Mouse (Mus musculus): ENCODE data around the gene Rbfox3.
A peak's percentile ranks its signal among the peaks of the same experiment; 100 is the strongest.

Gene Rbfox3

GRCm38 (mm10) chr11:118911307-118912070 lies at the start of gene Rbfox3:
Gene Rbfox3 (minus strand): TSS chr11:118911597.
- no peak for DNase-seq (ENCODE audit: low spot score in 2 of 2)

DNA sequence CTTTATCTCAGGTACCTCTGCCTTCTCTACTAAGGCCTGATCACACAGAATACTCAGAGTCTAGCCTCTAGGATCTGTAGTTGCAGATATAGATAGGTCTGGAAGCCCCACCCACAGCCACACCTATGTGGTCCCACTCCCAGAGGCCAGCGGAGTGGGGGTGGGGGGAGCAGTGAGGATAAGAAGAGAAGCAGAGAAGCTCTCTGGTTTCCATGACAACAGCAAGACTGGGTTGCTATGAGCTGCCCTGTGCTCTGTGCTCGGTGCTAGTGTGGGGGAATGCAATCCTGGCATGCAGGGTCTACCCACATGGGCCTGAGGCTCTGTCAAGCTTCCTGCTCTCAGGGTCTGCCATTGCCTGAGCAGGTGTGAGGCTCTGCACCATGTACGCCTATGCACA lies 49.3 kb upstream of the Rbfox3 start:
- DNase-seq (ENCODE audit: low spot score in 2 of 2) = peak; percentile 17 to 29

DNA sequence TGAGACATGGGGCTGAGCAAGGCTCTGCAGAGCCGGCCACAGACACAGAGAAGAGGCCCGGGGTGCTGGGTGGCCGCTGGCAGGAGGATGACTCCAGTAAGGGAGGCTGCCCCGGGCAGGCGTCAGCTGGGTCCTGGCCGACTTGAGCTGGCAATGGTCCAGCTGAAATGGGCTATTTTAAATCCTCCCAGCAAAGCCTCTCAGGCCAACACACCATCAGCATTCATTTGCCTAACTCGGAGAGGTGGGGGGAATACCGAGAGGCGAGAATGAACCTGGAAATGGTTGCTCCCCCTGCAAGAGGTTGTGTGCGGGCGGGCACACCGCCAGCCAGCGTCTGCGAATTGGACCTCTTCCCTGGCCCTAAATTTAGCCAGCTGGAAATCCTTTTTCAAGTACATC lies 45.7 kb upstream of the Rbfox3 start:
- DNase-seq (ENCODE audit: low spot score in 2 of 2) = peak; percentile 37 to 48

DNA sequence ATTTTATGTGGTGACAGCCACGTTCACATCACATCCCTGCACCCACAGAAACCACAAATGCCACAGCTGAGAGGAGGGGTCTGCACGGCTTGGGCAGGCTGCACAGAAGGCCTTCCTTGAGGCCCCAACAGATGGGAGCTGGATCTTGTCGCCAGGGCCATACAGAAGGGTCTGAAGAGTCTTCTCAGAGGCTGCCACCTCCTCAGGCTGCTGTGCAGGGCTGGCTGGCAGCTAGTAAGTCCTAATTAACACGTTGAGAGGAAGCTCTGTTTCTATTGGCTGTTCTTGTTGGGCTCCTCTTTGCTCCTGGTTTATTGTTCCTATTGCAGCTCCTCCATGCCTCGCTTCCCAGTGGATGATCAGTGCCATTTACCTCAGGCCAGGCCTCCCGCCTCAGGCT lies 43.6 kb upstream of the Rbfox3 start:
- no peak for DNase-seq (ENCODE audit: low spot score in 2 of 2)

GRCm38 (mm10) chr11:118945868-118946267 lies 34.5 kb upstream of the Rbfox3 start:
- no peak for DNase-seq (ENCODE audit: low spot score in 2 of 2)

GRCm38 (mm10) chr11:118941268-118941667 lies 29.9 kb upstream of the Rbfox3 start:
- DNase-seq (ENCODE audit: low spot score in 2 of 2) = no peak

GRCm38 (mm10) chr11:118940539-118940938 lies 29.1 kb upstream of the Rbfox3 start:
- DNase-seq (ENCODE audit: low spot score in 2 of 2) = peak; percentile 38 to 43

DNA sequence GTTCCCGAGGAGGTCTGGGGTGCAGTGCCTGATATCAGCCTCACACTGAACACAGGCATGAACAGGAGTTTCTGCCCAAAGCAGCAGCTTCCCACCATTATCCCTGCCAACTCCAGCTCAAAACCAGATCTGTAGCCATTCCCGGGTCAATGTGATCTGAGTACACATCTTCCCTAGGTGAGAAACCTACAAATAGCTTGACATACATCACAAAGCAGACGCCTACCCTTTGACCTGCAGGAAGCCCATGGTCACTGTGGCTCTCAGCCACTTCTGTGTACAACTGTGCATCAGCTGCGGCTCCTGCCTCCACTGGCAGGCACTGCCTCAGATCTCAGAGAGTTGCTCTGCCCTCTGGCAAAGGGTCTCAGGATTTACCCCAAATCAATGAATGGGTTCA lies 28.3 kb upstream of the Rbfox3 start:
- DNase-seq (ENCODE audit: low spot score in 2 of 2) = no peak

DNA sequence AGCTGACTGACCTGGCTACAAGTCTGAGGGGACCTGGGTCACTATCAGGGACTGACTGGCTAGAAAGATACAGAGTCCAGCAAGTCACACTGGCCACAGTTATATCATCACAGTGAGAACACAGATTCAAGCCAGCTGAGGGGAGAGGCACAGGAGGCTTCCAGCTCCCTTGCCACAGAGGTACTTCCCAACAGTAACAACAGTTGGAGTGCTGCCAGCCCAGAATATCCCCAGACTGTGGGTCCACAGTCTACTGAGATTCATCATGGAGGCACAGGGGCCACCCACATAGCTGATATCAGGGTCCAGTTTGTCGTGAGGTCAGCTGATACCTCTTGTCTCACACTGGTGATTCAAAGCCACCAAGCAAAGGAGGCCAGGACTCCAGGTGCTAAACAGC lies 23.5 kb upstream of the Rbfox3 start:
- DNase-seq (ENCODE audit: low spot score in 2 of 2) = no peak

DNA sequence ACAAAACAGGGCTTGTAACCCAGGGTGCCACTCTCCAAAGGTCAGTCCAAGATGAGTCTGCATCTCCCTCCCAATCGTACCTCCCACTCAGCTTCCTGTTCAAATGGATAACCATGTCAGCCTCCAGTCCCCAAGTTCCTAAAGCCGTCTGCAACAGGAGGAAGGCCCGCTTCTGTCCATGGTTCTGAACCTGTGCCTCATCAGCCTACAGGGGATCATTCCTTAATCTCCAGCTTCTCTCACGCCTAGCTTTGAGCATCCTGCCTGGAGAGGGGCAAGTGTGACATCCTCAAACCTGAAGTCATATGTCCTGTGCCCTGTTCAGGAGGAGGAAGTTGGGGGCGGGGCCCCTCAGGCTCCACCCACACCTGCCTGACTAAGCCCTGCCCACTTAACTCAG lies 15.7 kb upstream of the Rbfox3 start:
- no peak for DNase-seq (ENCODE audit: low spot score in 2 of 2)

- DNase-seq (ENCODE audit: low spot score in 2 of 2) = no peak
Measured at GRCm38 (mm10) chr11:118921852-118922251, 10.5 kb upstream of the Rbfox3 start.

DNA sequence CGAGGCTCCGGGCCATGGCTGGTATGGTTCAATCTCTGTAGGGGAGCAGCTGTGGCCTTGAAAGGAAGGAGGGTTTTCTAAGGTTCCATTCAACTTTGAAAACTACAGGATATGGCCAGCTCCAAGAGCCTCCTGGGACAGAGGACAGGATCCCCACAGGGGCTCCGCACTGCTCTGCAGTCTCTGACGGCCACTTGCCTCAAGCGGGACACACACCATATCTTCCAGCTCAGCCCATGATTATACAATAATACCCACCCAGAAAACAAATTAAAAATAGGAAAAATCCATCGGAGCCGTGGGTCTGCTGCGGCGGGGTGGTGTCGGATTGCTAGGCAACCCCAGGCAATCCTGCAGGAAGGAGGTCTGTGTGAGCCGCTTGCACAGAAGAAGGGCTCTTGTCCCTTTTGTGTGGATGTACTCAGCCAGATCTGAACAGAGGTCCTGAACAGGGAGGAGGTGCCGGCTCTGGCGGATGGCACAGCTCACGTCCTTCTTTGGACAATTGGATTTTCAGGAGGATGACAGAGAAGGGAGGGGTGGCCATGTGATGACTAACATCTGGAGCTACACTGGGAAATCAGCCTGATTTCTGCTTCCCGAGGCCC lies 5.1 kb upstream of the Rbfox3 start:
- no peak for DNase-seq (ENCODE audit: low spot score in 2 of 2)

- no peak for DNase-seq (ENCODE audit: low spot score in 2 of 2)
Measured at GRCm38 (mm10) chr11:118915888-118916287, 4.5 kb upstream of the Rbfox3 start.

GRCm38 (mm10) chr11:118912686-118913085 lies 1.3 kb upstream of the Rbfox3 start:
- DNase-seq (ENCODE audit: low spot score in 2 of 2) = no peak

- DNase-seq (ENCODE audit: low spot score in 2 of 2) = no peak
Measured at GRCm38 (mm10) chr11:118910756-118911155, 641 bp downstream of the Rbfox3 start.

GRCm38 (mm10) chr11:118909814-118910201 lies 1.6 kb downstream of the Rbfox3 start:
- DNase-seq (ENCODE audit: low spot score in 2 of 2) = no peak

DNA sequence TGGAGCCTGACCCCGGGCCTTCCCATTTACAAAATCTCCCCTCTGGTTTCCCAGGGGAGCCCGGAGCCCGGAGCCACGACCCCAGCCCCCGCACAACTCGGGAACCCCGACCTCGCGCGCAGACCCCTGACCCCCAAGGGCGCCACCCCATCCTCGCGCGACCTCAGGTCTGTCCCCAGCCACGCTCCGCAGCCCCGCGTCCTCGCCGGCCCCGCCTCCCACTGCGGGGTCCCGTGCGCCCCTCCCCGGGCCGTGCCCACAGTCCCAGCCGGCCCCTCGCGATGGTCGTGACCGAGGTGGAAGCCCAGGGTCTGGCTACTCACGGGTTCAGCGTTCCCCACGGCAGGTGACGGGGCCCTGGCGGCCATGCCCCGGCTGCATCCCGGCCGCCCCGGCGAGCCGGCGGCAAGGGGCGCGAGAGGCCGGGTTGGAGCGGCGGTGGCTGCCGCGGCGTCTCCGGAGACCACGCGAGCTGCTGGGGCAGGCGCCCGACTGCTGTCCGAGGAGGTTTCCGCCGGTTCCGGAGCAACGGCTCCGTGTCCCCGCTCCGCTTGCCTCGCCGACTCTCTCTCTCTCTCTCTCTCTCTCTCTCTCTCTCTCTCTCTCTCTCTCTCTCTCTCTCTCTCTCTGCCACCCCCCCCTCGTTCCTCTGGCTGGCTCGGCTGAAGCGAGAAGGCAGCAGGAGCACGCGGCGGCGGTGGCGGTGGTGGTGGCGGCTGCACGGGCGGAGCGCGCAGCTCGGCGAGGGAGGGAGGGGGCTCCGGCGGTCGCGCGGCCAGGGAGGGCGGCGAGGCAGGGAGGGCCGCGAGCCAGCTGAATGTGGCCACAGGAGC lies 2.2 kb downstream of the Rbfox3 start:
- peak in 1 of 2 experiments; percentile 44 for DNase-seq (ENCODE audit: low spot score in 2 of 2)

GRCm38 (mm10) chr11:118908431-118908980 lies 2.9 kb downstream of the Rbfox3 start:
- DNase-seq (ENCODE audit: low spot score in 2 of 2) = no peak

- DNase-seq (ENCODE audit: low spot score in 2 of 2) = no peak
Measured at GRCm38 (mm10) chr11:118907471-118908401, 3.7 kb downstream of the Rbfox3 start.

DNA sequence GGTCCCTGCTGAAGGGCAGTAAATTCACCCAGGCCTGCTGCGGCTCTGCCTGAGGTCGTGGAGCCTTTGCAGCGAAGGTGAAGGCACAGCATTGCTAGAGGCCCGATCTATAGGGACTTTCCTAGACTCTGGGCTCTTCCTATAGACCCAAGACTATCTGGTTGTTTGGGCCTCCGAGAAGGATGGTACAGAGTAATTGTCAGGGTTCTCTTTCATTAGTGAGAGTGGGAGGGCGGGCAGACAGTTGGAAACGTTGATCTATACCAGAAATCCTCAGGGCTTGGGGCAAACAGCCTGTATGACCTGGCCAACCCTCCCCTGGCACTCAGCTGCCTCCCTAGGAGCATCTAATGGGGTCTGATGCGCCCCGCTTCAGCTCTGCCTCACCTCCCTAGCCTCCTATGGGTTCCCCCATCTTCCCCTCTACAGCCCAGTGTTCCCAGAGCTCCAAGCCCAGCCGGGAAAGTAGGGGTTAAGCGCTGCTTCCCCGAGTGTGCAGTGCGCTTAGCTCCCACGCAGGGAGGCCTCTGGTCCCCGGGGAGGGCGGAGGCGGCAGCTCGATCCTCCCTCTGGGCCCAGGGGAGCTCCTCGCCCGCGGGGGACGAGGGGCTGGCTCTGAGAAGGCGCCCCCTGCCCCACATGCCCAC lies 4.5 kb downstream of the Rbfox3 start:
- DNase-seq (ENCODE audit: low spot score in 2 of 2) = no peak

Measured in frontal cortex, postnatal 25 days (tissue).